Mouse (Mus musculus) midbrain, embryonic 16.5 days (tissue): ENCODE measurements at regions not wholly inside any gene's neighbourhood (a gene's known extent, or its start where the extent isn't known, plus 50 kb on each side); places are given as distances from the start of the nearest gene placed in this dataset.

Experiments used
- ATAC-seq: fragments of 200-750 bp; cut with Nextera tagmentation; 2 replicates; pipeline ENCODE4 v1.8.0; 2017; ENCODE audit warnings: moderate TSS enrichment
- H3K27ac ChIP-seq: fragments of 300-500 bp; sonication (generic); 2 replicates; pipeline ENCODE4 v1.5.1; 2014; ENCODE audit warnings: mild to moderate bottlenecking, low read length, mixed read lengths
- H3K27me3 ChIP-seq: fragments of 300-500 bp; sonication (generic); 2 replicates; pipeline ENCODE4 v1.6.1; 2014; ENCODE audit warnings: low read depth, low read length, mixed read lengths; ENCODE audit not compliant: control insufficient read depth, insufficient read depth
- H3K36me3 ChIP-seq: fragments of 300-500 bp; sonication (generic); 2 replicates; pipeline ENCODE4 v1.6.1; 2014; ENCODE audit warnings: mild to moderate bottlenecking, low read length, moderate library complexity, mixed read lengths; ENCODE audit not compliant: control insufficient read depth, insufficient read depth
- H3K4me1 ChIP-seq: fragments of 300-500 bp; sonication (generic); 2 replicates; pipeline ENCODE4 v1.6.1; 2014; ENCODE audit warnings: mild to moderate bottlenecking, low read length, mixed read lengths; ENCODE audit not compliant: control insufficient read depth, insufficient read depth
- H3K4me2 ChIP-seq: fragments of 300-500 bp; sonication (generic); 2 replicates; pipeline ENCODE4 v1.6.1; 2014; ENCODE audit warnings: mild to moderate bottlenecking, low read length, mixed read lengths
- H3K4me3 ChIP-seq: fragments of 300-500 bp; sonication (generic); 2 replicates; pipeline ENCODE4 v1.5.1; 2014; ENCODE audit warnings: low read depth, mild to moderate bottlenecking, low read length, moderate library complexity, mixed read lengths
- H3K9ac ChIP-seq: fragments of 300-500 bp; sonication (generic); 2 replicates; pipeline ENCODE4 v1.6.1; 2014; ENCODE audit warnings: low read depth, low read length, mixed read lengths
- H3K9me3 ChIP-seq: fragments of 300-500 bp; sonication (generic); replicated peaks from 2 replicates; pipeline ENCODE4 v1.6.1; 2014; ENCODE audit warnings: mild to moderate bottlenecking, low read length, mixed read lengths; ENCODE audit not compliant: control insufficient read depth, poor library complexity, severe bottlenecking
- WGBS: fragments of 180-500 bp; shearing (Covaris S2); extraction: QIAGEN DNeasy Blood & Tissue Kit; methylation state at CpG from one replicate; pipeline ENCODE4 v1.1.7; 2014; 5-methylcytosine and 5-hydroxymethylcytosine counted together

- Histone ChIP-seq H3K4me1 (no peaks in the 10 kb centered on the region), H3K9ac (no peak overlapping the region), H3K9me3 (no peaks in the 10 kb centered on the region), H3K27ac (no peak overlapping the region), H3K4me2 (no peak overlapping the region), H3K27me3 (no peaks in the 10 kb centered on the region), H3K36me3 (no peaks in the 10 kb centered on the region), H3K4me3 (no peak overlapping the region)
- no peak for ATAC-seq
- 58% methylated on average over 6 of the region's 6 CpGs for WGBS
These were observed 201.4 kb upstream of the Luzp2 start for GRCm38 (mm10) chr7:54633930-54634329.

- Histone ChIP-seq H3K9ac (no peak overlapping the region), H3K4me3 (no peak overlapping the region), H3K27me3 (no peaks in the 10 kb centered on the region), H3K9me3 (no peaks in the 10 kb centered on the region), H3K4me1 (no peaks in the 10 kb centered on the region), H3K36me3 (no peaks in the 10 kb centered on the region), H3K27ac (no peak overlapping the region), H3K4me2 (no peak overlapping the region)
- WGBS: 87% methylated on average over 10 of the region's 10 CpGs
- no peak for ATAC-seq
These were observed 200.8 kb upstream of the Luzp2 start for GRCm38 (mm10) chr7:54634348-54635035.

- no peak for ATAC-seq
- Histone ChIP-seq H3K4me2 (no peak overlapping the region), H3K9ac (no peak overlapping the region), H3K27me3 (no peaks in the 10 kb centered on the region), H3K4me1 (peaks cover 7% of the 10 kb centered on the region; the same call in 1 of the 2 replicates), H3K9me3 (no peaks in the 10 kb centered on the region), H3K27ac (no peak overlapping the region), H3K36me3 (no peaks in the 10 kb centered on the region), H3K4me3 (no peak overlapping the region)
- 85% methylated on average over 2 of the region's 2 CpGs for WGBS
These were observed 190.0 kb upstream of the Luzp2 start for GRCm38 (mm10) chr7:54645314-54645713.

GRCm38 (mm10) chr7:54649025-54649424 lies 186.3 kb upstream of the Luzp2 start:
- ATAC-seq: peak; percentile 42; the same call in 1 of the 2 replicates
- H3K9me3 ChIP-seq: no peaks in the 10 kb centered on the region
- no peak overlapping the region for H3K9ac ChIP-seq
- H3K4me3 ChIP-seq: no peak overlapping the region
- H3K4me2 ChIP-seq: no peak overlapping the region
- H3K27ac ChIP-seq: no peak overlapping the region
- peaks cover 7% of the 10 kb centered on the region; the same call in 1 of the 2 replicates for H3K4me1 ChIP-seq
- no peaks in the 10 kb centered on the region for H3K36me3 ChIP-seq
- no peaks in the 10 kb centered on the region for H3K27me3 ChIP-seq
- 51% methylated on average over 1 of the region's 1 CpGs for WGBS
